Mouse (Mus musculus) lung, postnatal 0 days (tissue): ENCODE results near the gene Mettl17. TPM values are rescaled to one million over a fixed set of nuclear protein-coding genes. Genes with fewer than 3 reads are reported as not detected.
"Not testable (repeated sequence)": the region's sequence is repeated elsewhere in the genome, so short reads cannot be mapped to it uniquely, and the experiment has no call there.

Experiments used
- ATAC-seq: fragments of 200-750 bp; cut with Nextera tagmentation; 2 replicates; pipeline ENCODE4 v1.8.0; 2017; ENCODE audit warnings: moderate library complexity
- DNase-seq: peaks from one replicate; pipeline ENCODE4 v3.0.0-alpha.2; 2016; ENCODE audit warnings: low spot score
- H3K27ac ChIP-seq: fragments of 300-500 bp; sonication (generic); 2 replicates; pipeline ENCODE4 v1.5.1; 2014; ENCODE audit warnings: antibody characterized with exemption, mild to moderate bottlenecking, low read length, mixed read lengths
- H3K27me3 ChIP-seq: fragments of 300-500 bp; sonication (generic); replicated peaks from 2 replicates; pipeline ENCODE4 v1.6.1; 2014; ENCODE audit warnings: low read length, mixed read lengths; ENCODE audit not compliant: insufficient read depth
- H3K36me3 ChIP-seq: fragments of 300-500 bp; sonication (generic); 2 replicates; pipeline ENCODE4 v1.6.1; 2014; ENCODE audit warnings: low read length, mixed read lengths; ENCODE audit not compliant: insufficient read depth
- H3K4me1 ChIP-seq: fragments of 300-500 bp; sonication (generic); 2 replicates; pipeline ENCODE4 v1.6.1; 2014; ENCODE audit warnings: antibody characterized with exemption, low read depth, low read length, mixed read lengths; ENCODE audit not compliant: insufficient read depth
- H3K4me2 ChIP-seq: fragments of 300-500 bp; sonication (generic); replicated peaks from 2 replicates; pipeline ENCODE4 v1.6.1; 2014; ENCODE audit warnings: low read depth, mild to moderate bottlenecking, low read length, moderate library complexity, mixed read lengths
- H3K4me3 ChIP-seq: fragments of 300-500 bp; sonication (generic); 2 replicates; pipeline ENCODE4 v1.5.1; 2014; ENCODE audit warnings: low read depth, low read length
- H3K9ac ChIP-seq: fragments of 300-500 bp; sonication (generic); replicated peaks from 2 replicates; pipeline ENCODE4 v1.6.1; 2014; ENCODE audit warnings: low read depth, mild to moderate bottlenecking
- H3K9me3 ChIP-seq: fragments of 300-500 bp; sonication (generic); 2 replicates; pipeline ENCODE4 v1.6.1; 2016; ENCODE audit warnings: low read length, mixed read lengths
- CTCF ChIP-seq: IDR thresholded peaks from 2 replicates; pipeline ENCODE4 v1.5.1; 2016; ENCODE audit warnings: antibody characterized with exemption, mild to moderate bottlenecking
- EP300 ChIP-seq: IDR thresholded peaks from 2 replicates; pipeline ENCODE4 v1.6.1; 2016; ENCODE audit warnings: antibody characterized with exemption, mild to moderate bottlenecking, control low read depth
- WGBS: fragments of 180-500 bp; shearing (Covaris S2); extraction: QIAGEN DNeasy Blood & Tissue Kit; methylation state at CpG from one replicate; pipeline ENCODE4 v1.1.7; 2014; 5-methylcytosine and 5-hydroxymethylcytosine counted together
- polyA plus RNA-seq: library from polyadenylated mRNA; unstranded; fragments of >200 nt; fragmentation: Nextera tagmentation; extraction: Ambion mirVana; gene quantifications from 2 replicates; pipeline ENCODE4 v1.2.1, GENCODE M21; 2015

Mettl17 gene
- polyA plus RNA-seq, result 25.3 and 33.9 TPM in 2 replicates

- WGBS, result under 1% methylated on average over 43 of the region's 43 CpGs
- H3K27me3 ChIP-seq, result no peaks in the 10 kb centered on the region
- no peak; the same call in 1 of the 2 replicates for TF ChIP-seq EP300
- TF ChIP-seq CTCF, result no peak
- H3K27ac ChIP-seq, result peak within 1 kb of the TSS; percentile 80
- H3K4me3 ChIP-seq, result peak within 1 kb of the TSS; percentile 69
- H3K36me3 ChIP-seq, result peaks cover 10% of the 10 kb centered on the region
- H3K4me1 ChIP-seq, result peaks cover 4% of the 10 kb centered on the region; the same call in 1 of the 2 replicates
- ATAC-seq (peak; percentile 97), DNase-seq (peak; percentile 99)
- no peaks in the 10 kb centered on the region for H3K9me3 ChIP-seq
- peak within 1 kb of the TSS; percentile 59 for H3K9ac ChIP-seq
- H3K4me2 ChIP-seq, result peak within 1 kb of the TSS; percentile 89
These were observed at the start of gene Mettl17 for GRCm38 (mm10) chr14:51884598-51885331. Mettl17 (plus strand) TSS chr14:51884842.

- peak; percentile 29; the same call in 1 of the 2 replicates for TF ChIP-seq CTCF
- WGBS, result 33% methylated on average over 2 of the region's 2 CpGs
- not testable (repeated sequence) for DNase-seq
These were observed 46.2 kb upstream of the Mettl17 start for GRCm38 (mm10) chr14:51838480-51838879.

GRCm38 (mm10) chr14:51842250-51842649 lies 42.4 kb upstream of the Mettl17 start:
- Histone ChIP-seq H3K36me3 (no peaks in the 10 kb centered on the region), H3K4me1 (no peaks in the 10 kb centered on the region), H3K4me2 (no peak overlapping the region), H3K4me3 (no peak overlapping the region), H3K9ac (no peak overlapping the region), H3K27ac (no peak overlapping the region), H3K9me3 (no peaks in the 10 kb centered on the region), H3K27me3 (no peaks in the 10 kb centered on the region)
- DNase-seq, result no peak
- 48% methylated on average over 1 of the region's 1 CpGs for WGBS
- no peak for TF ChIP-seq EP300
- no peak for TF ChIP-seq CTCF
- ATAC-seq, result no peak

More at GRCm38 (mm10) chr14:51838480-51838879, 46.2 kb upstream of the Mettl17 start:
- ATAC-seq, H3K4me2 ChIP-seq, H3K4me3 ChIP-seq, H3K4me1 ChIP-seq, H3K27me3 ChIP-seq, H3K9me3 ChIP-seq, H3K36me3 ChIP-seq, H3K9ac ChIP-seq, H3K27ac ChIP-seq: not testable (repeated sequence)

GRCm38 (mm10) chr14:51842781-51843180 lies 41.9 kb upstream of the Mettl17 start:
- DNase-seq, result no peak
- TF ChIP-seq EP300, result no peak
- TF ChIP-seq CTCF, result no peak
- H3K27ac ChIP-seq, result no peak overlapping the region
- H3K9me3 ChIP-seq, result no peaks in the 10 kb centered on the region
- H3K4me3 ChIP-seq, result no peak overlapping the region
- WGBS, result 73% methylated on average over 2 of the region's 2 CpGs
- no peak for ATAC-seq
- H3K36me3 ChIP-seq, result no peaks in the 10 kb centered on the region
- no peak overlapping the region for H3K9ac ChIP-seq
- H3K4me2 ChIP-seq, result no peak overlapping the region
- H3K27me3 ChIP-seq, result no peaks in the 10 kb centered on the region
- no peaks in the 10 kb centered on the region for H3K4me1 ChIP-seq

- Histone ChIP-seq H3K4me3 (no peak overlapping the region), H3K9ac (no peak overlapping the region), H3K4me1 (no peaks in the 10 kb centered on the region), H3K36me3 (no peaks in the 10 kb centered on the region), H3K9me3 (no peaks in the 10 kb centered on the region), H3K27me3 (no peaks in the 10 kb centered on the region), H3K4me2 (no peak overlapping the region), H3K27ac (no peak overlapping the region)
- ATAC-seq (no peak), DNase-seq (no peak)
- TF ChIP-seq CTCF, result no peak
- no peak for TF ChIP-seq EP300
These were observed 40.8 kb upstream of the Mettl17 start for GRCm38 (mm10) chr14:51843882-51844281.

- 46% methylated on average over 3 of the region's 3 CpGs for WGBS
- no peak overlapping the region for H3K27ac ChIP-seq
- H3K36me3 ChIP-seq, result no peaks in the 10 kb centered on the region
- H3K4me2 ChIP-seq, result no peak overlapping the region
- no peak overlapping the region for H3K4me3 ChIP-seq
- DNase-seq, result no peak
- ATAC-seq, result no peak
- TF ChIP-seq EP300, result no peak
- no peak for TF ChIP-seq CTCF
- H3K4me1 ChIP-seq, result no peaks in the 10 kb centered on the region
- H3K9ac ChIP-seq, result no peak overlapping the region
- H3K27me3 ChIP-seq, result no peaks in the 10 kb centered on the region
- H3K9me3 ChIP-seq, result no peaks in the 10 kb centered on the region
These were observed 38.1 kb upstream of the Mettl17 start for GRCm38 (mm10) chr14:51846566-51846965.
